Mouse (Mus musculus) brain, embryonic 14.5 days (tissue): Measurements from ENCODE around the gene Nmrk1.

Experiments
- CTCF ChIP-seq: fragments of 200-500 bp; IDR thresholded peaks from 2 replicates; pipeline ENCODE4 v1.5.1; 2012; ENCODE audit warnings: inconsistent platforms, mild to moderate bottlenecking, moderate library complexity, borderline replicate concordance; ENCODE audit not compliant: insufficient read depth, insufficient read length; ENCODE audit errors: extremely low read depth
- POLR2A ChIP-seq: fragments of 200-500 bp; IDR thresholded peaks from 2 replicates; pipeline ENCODE4 v1.6.1; 2012; ENCODE audit warnings: mild to moderate bottlenecking, inconsistent platforms, borderline replicate concordance; ENCODE audit not compliant: poor library complexity, insufficient read depth, insufficient read length, severe bottlenecking; ENCODE audit errors: extremely low read depth

DNA sequence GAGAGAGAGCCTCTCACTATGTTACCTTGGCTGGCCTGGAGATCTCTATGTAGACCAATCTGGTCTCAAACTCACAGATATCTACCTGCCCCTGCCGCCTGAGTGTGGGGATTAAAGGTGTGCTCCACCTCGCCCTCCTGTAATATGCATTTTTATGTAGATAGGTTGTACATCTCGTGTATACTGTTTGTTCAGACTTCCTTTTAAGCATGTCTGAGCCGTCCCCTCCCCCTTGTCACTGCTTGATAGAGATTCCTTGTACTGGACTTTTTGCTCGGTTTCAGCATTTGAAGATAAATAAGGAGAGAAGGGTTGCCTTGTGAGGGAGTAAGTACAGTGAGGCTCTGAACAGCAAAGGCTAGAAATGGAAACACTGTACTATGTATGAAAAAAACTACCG, 21.3 kb downstream of the Nmrk1 start:
- TF ChIP-seq POLR2A (no peak), CTCF (no peak)
